Mouse (Mus musculus) forebrain, embryonic 16.5 days (tissue): ENCODE measurements at regions not wholly inside any gene's neighbourhood (a gene's known extent, or its start where the extent isn't known, plus 50 kb on each side); places are given as distances from the start of the nearest gene placed in this dataset.

Experiments used
- ATAC-seq: fragments of 200-750 bp; cut with Nextera tagmentation; 2 replicates; pipeline ENCODE4 v1.8.0; 2017; ENCODE audit warnings: mild to moderate bottlenecking, moderate library complexity
- H3K27ac ChIP-seq: fragments of 300-500 bp; sonication (generic); 2 replicates; pipeline ENCODE4 v1.5.1; 2014; ENCODE audit warnings: low read length, control low read depth
- H3K27me3 ChIP-seq: fragments of 300-500 bp; sonication (generic); replicated peaks from 2 replicates; pipeline ENCODE4 v1.6.1; 2014; ENCODE audit warnings: low read length; ENCODE audit not compliant: control insufficient read depth, insufficient read depth
- H3K36me3 ChIP-seq: fragments of 300-500 bp; sonication (generic); 2 replicates; pipeline ENCODE4 v1.6.1; 2014; ENCODE audit not compliant: control insufficient read depth, insufficient read depth
- H3K4me1 ChIP-seq: fragments of 300-500 bp; sonication (generic); replicated peaks from 2 replicates; pipeline ENCODE4 v1.6.1; 2014; ENCODE audit warnings: low read length; ENCODE audit not compliant: control insufficient read depth, insufficient read depth
- H3K4me2 ChIP-seq: fragments of 300-500 bp; sonication (generic); 2 replicates; pipeline ENCODE4 v1.6.1; 2014; ENCODE audit warnings: mild to moderate bottlenecking, low read length, control low read depth
- H3K4me3 ChIP-seq: fragments of 300-500 bp; sonication (generic); replicated peaks from 2 replicates; pipeline ENCODE4 v1.5.1; 2014; ENCODE audit warnings: mild to moderate bottlenecking, low read length, control low read depth
- H3K9ac ChIP-seq: fragments of 300-500 bp; sonication (generic); replicated peaks from 2 replicates; pipeline ENCODE4 v1.6.1; 2014; ENCODE audit warnings: low read depth, low read length, control low read depth
- H3K9me3 ChIP-seq: fragments of 300-500 bp; sonication (generic); 2 replicates; pipeline ENCODE4 v1.6.1; 2016; ENCODE audit warnings: low read length; ENCODE audit not compliant: control insufficient read depth
- WGBS: fragments of 180-500 bp; shearing (Covaris S2); extraction: QIAGEN DNeasy Blood & Tissue Kit; methylation state at CpG from one replicate; pipeline ENCODE4 v1.1.7; 2014; 5-methylcytosine and 5-hydroxymethylcytosine counted together

DNA sequence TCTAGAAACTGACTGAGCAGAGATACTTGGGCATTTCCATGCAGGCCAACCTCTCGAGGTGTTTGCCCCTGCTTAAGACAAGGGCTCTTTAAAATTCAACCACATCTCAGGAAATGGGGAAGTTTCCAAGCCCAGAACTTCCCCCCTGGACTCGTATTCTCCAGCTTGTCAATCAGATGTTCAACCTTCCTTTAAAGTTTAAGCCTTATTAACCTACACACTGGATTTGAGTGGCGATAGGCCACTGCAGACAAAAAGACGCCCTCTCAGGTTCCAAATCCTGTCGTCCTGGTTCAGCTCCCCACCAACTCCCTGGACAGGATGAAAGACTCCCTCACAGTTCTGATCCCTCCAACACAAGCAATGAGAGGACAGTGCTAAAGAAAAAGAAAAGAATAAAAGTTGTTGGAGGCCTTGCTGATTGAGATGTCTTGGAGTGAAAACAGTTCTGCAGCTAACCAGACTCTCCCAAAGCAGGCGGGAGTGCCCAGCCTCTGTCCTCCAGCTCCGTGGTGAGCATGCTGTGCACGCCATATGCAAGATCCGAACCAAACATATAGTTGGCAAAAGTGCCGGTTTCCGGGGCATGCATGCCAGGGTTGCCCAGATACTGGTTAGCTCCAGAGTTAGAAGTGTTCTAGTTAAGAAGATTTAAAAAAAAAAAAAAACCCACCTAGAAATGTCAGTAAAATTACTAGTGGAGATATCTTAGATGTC is 298.3 kb downstream of the Mycn start:
- Histone ChIP-seq H3K9ac (no peak overlapping the region), H3K4me3 (no peak overlapping the region)

DNA sequence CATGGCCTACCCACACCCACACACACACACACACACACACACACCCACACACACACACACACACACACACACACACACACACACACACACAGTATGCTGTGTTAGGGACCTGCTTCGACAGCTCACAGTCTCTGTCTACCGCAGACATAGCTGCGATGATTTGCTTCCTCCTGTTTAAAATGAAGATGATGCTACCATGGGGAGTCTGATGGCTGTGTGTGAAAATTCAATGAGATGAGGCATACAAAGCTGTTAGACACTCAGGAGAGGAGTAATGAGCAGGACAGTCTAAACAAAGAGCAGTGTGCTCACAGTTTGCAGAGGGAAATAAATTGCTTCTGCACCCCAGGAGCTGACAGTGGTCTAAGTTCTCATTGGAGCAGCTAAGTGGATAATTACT is 306.4 kb downstream of the Mycn start:
- Histone ChIP-seq H3K9me3 (no peaks in the 10 kb centered on the region), H3K4me2 (no peak overlapping the region), H3K9ac (no peak overlapping the region), H3K4me1 (0 out of 2 replicates have a peak, but pooled peaks cover 2% of the 10 kb centered on the region), H3K4me3 (no peak overlapping the region), H3K36me3 (no peaks in the 10 kb centered on the region), H3K27me3 (no peaks in the 10 kb centered on the region), H3K27ac (no peak overlapping the region)
- 83% methylated on average over 3 of the region's 3 CpGs for WGBS
- no peak for ATAC-seq

More for the DNA sequence above, 298.3 kb downstream of the Mycn start:
- Histone ChIP-seq H3K36me3 (no peaks in the 10 kb centered on the region), H3K27ac (no peak overlapping the region), H3K9me3 (no peaks in the 10 kb centered on the region), H3K4me1 (peaks cover 7% of the 10 kb centered on the region; the same call in 1 of the 2 replicates), H3K4me2 (no peak overlapping the region), H3K27me3 (no peaks in the 10 kb centered on the region)
- peak; percentile 58; the same call in 1 of the 2 replicates for ATAC-seq
- WGBS: 15% methylated on average over 11 of the region's 11 CpGs

DNA sequence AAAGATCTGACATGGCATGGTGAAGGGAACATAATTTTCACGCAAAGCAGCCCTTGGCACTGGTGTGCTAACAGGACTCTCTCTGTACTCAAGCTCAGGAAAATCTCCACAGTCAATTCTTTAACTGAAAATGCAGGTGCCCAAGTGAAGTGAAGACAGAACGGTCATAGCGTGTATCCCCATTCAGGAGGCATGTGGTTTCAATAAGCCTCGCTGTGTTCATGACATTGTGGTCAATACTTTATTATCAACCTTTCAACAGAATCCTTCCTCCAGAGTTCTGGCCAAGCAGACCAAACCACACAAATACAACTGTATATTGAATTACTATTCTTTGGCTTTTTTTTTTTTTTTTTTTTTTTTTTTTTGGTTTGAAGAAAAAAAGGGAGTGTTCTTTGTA is 314.1 kb downstream of the Mycn start:
- H3K27me3 ChIP-seq: no peaks in the 10 kb centered on the region
- H3K9me3 ChIP-seq: no peaks in the 10 kb centered on the region
- H3K4me3 ChIP-seq: no peak overlapping the region
- no peak overlapping the region for H3K4me2 ChIP-seq
- WGBS: 94% methylated on average over 4 of the region's 4 CpGs
- H3K36me3 ChIP-seq: no peaks in the 10 kb centered on the region
- H3K4me1 ChIP-seq: peaks cover 10% of the 10 kb centered on the region
- H3K9ac ChIP-seq: no peak overlapping the region
- ATAC-seq: no peak
- no peak overlapping the region for H3K27ac ChIP-seq

DNA sequence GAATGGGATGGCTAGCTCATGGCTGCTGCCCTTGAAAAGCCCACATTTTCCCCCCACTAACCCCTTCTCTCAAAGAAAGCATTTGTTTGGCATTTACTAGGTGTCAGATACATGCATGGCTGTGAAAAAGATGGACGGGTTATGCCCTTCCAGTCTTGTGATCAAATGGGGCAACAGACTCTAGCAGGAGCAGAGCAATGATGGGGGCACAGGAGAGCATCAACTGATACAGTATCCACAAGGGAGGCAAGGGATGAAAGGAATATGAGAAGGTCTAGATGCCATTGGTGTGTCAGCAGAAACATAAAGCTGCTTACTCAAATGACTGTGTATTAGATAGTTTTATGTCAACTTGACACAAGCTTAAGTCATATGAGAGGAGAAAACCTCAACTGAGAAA is 315.9 kb downstream of the Mycn start:
- H3K27me3 ChIP-seq: no peaks in the 10 kb centered on the region
- no peak for ATAC-seq
- 97% methylated on average over 1 of the region's 1 CpGs for WGBS

DNA sequence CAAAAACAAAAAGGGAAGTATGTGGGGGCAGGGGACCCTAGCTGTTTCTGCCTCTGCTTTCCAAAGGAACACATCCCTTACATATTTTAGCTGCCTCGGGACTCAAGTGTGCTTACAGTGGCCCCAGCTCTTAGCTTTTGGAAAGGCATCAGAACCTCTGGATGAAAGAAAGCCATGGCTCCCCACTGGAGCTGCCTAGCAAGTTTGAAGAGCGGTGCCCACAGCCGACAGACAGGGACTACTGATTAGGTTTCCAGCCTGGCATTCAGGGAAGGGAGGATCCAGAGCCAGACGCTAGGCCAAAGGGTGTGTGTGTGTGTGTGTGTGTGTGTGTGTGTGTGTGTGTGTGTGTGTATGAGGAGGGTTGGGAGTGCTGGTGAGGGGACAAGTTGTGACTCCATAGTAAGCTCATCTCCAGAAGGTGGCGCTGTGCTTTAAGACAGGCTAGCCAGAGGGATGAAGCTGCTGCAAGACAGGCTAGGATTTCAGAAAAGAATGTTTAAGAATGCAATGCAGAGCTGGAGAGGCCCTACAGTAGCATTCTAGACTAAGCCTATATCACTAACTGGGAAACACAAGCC is 318.9 kb downstream of the Mycn start:
- Histone ChIP-seq H3K9ac (no peak overlapping the region), H3K27ac (no peak overlapping the region), H3K27me3 (no peaks in the 10 kb centered on the region), H3K9me3 (no peaks in the 10 kb centered on the region), H3K4me2 (no peak overlapping the region), H3K4me1 (peaks cover 11% of the 10 kb centered on the region), H3K36me3 (no peaks in the 10 kb centered on the region), H3K4me3 (no peak overlapping the region)
- peak; percentile 87 for ATAC-seq
- 4% methylated on average over 5 of the region's 5 CpGs for WGBS

More for the DNA sequence above, 315.9 kb downstream of the Mycn start:
- H3K9ac ChIP-seq: no peak overlapping the region
- no peaks in the 10 kb centered on the region for H3K36me3 ChIP-seq
- no peaks in the 10 kb centered on the region for H3K9me3 ChIP-seq
- H3K4me3 ChIP-seq: no peak overlapping the region
- no peak overlapping the region for H3K4me2 ChIP-seq
- no peak overlapping the region for H3K27ac ChIP-seq
- peaks cover 11% of the 10 kb centered on the region for H3K4me1 ChIP-seq

DNA sequence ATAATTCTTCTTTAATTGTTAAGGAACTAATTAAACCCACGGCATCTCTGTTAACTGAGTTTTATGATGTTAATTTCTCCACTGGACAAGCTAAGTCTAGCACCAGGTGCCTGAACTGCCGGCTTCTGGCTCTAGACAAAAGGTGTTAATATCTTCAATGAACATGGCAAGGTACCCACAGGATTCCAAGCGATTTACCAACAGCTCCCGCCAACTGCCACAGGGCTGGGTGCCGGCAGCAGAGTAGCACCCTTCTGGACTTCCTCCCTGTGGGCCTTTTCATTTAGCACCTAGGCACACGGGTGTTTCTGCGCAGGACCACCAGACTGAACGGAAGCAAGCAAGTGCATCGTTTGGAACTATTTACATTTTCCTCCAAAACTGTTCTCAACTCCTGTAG is 320.2 kb downstream of the Mycn start:
- H3K4me1 ChIP-seq: peaks cover 11% of the 10 kb centered on the region
- no peak overlapping the region for H3K4me2 ChIP-seq
- no peak overlapping the region for H3K9ac ChIP-seq
- no peak overlapping the region for H3K27ac ChIP-seq
- ATAC-seq: no peak
- no peaks in the 10 kb centered on the region for H3K27me3 ChIP-seq
- H3K36me3 ChIP-seq: no peaks in the 10 kb centered on the region
- WGBS: 54% methylated on average over 9 of the region's 9 CpGs
- H3K9me3 ChIP-seq: no peaks in the 10 kb centered on the region
- H3K4me3 ChIP-seq: no peak overlapping the region

DNA sequence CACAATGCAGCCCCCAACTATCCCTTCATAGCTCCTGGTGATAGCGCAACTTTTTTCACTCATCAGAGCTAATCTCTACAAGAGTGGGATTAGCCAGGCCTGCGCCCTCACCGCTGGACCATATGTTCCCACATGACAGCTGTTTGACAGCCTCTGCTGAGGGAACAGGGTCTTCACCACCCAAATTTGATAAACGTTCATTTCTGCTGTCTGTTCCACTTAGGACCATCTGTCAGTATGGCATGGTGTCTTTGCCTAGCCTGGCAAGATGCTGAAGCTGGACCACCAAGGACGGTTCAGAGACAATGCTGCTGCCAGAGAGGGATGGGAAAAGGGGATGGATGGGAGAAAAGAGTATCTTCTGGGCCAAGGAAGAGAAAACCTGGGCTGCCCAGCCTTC is 321.4 kb downstream of the Mycn start:
- Histone ChIP-seq H3K9ac (no peak overlapping the region), H3K27ac (no peak overlapping the region), H3K4me3 (no peak overlapping the region), H3K36me3 (no peaks in the 10 kb centered on the region), H3K4me1 (peaks cover 11% of the 10 kb centered on the region), H3K4me2 (no peak overlapping the region), H3K27me3 (no peaks in the 10 kb centered on the region), H3K9me3 (no peaks in the 10 kb centered on the region)
- ATAC-seq: no peak
- 74% methylated on average over 5 of the region's 5 CpGs for WGBS

DNA sequence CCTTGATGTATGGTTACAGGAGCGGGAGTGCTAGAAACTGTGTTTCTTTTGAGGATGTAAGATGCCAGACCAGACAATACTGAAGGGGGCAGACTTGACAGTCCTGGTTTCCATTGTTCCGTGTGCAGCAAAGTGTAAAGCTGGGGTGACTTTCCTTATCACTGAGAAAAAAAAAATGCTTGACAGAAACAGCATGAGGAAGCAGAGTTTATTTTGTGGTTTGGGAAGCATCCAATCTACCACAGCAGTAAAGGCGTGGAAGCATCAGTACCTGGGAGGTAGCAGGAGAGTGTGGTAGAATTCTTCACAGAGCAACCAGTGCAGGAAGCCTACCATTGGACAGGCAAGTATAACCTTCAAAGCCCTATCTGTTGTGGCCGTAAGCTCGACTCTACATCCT is 322.3 kb downstream of the Mycn start:
- Histone ChIP-seq H3K9me3 (no peaks in the 10 kb centered on the region), H3K4me3 (no peak overlapping the region), H3K4me1 (peaks cover 11% of the 10 kb centered on the region), H3K9ac (no peak overlapping the region), H3K27me3 (no peaks in the 10 kb centered on the region), H3K36me3 (no peaks in the 10 kb centered on the region), H3K27ac (no peak overlapping the region), H3K4me2 (no peak overlapping the region)
- ATAC-seq: no peak
- 76% methylated on average over 5 of the region's 5 CpGs for WGBS

DNA sequence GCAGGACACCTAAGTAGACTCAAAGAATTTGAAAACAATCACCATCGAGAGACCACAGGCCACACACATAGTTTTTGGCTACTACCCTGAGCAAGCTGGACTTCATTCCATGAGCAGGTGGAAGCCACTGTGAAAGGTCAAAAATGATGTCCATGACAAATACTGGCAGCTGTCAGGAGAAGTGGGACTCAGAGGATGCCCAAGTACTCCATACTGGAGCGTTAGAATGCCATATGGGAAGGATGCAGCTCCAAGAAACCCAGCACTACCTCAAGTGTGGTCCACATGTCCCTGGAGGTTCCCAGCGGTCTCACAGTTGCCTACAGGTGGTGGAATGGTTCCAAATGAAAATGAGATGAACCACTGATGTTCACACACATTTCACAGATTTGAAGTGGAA is 329.2 kb downstream of the Mycn start:
- Histone ChIP-seq H3K4me1 (peaks cover 4% of the 10 kb centered on the region), H3K27me3 (no peaks in the 10 kb centered on the region), H3K27ac (no peak overlapping the region), H3K4me2 (no peak overlapping the region), H3K9me3 (no peaks in the 10 kb centered on the region), H3K36me3 (no peaks in the 10 kb centered on the region), H3K4me3 (no peak overlapping the region), H3K9ac (no peak overlapping the region)
- no peak for ATAC-seq
- whole genome bisulfite sequencing: 89% methylated on average over 3 of the region's 3 CpGs
